Mouse (Mus musculus): ENCODE measurements at regions not wholly inside any gene's neighbourhood (a gene's known extent, or its start where the extent isn't known, plus 50 kb on each side); places are given as distances from the start of the nearest gene placed in this dataset.

DNA sequence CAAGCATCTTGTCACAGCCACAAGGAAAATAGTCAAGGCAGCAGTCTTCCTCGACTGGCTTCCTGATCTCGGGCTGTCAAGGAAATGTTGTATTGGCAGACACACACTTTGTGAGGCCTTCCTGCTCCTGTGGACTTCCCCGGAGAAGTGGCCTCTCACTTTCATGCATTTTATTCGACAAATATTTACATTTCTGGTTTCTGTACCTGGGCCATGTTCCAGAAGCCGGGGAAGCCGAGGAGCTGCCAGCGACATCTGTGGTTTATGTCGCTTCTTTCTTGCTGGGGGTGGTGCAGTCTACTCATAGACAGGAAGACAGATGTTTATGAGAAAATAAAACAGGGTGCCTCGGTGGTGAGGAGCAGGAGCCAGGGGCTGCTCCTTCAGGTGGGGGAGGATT is 372.5 kb upstream of the Kcnab2 start:
- DNase-seq (ENCODE audit: extremely low spot score) = no peak

- no peak for DNase-seq (ENCODE audit: extremely low spot score)
These were observed 358.4 kb upstream of the Kcnab2 start for GRCm38 (mm10) chr4:152836080-152836479.

DNA sequence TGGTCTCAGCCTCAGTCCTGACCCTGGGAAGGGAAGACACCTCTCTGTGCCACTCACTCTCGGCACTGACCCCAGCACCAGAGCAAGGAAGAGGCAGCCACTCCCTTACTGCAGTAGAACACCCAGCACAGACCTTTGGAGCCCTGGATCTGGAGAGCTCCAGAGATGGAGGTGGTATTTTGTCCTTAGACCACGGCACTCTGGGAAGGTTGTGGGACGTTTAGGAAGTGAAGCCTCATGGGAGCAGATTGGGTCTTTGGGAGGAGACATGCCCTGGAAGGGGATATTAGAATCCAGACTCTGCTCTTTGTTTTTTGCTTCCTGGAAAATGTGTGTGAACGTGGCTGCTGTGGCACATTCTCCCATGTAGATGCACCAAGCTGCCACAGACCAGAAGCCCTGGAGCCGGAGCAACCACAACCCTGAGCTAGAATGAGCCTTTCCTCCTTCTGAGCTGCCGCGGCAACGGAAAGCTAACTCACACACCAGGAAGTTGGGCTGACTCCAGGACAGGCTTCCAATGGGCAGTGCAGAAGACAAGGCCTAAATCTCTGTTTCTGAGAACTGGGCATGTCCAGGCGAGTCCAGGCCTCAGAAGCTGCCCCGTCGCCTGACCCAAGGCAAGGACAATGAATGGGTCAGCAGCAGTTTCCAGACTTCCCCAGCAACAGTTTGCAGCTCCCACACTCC is 356.9 kb upstream of the Kcnab2 start:
- no peak for DNase-seq (ENCODE audit: extremely low spot score)

GRCm38 (mm10) chr4:152833411-152834310 is 356.0 kb upstream of the Kcnab2 start:
- peak; percentile 51 for DNase-seq (ENCODE audit: extremely low spot score)

- no peak for DNase-seq (ENCODE audit: extremely low spot score)
These were observed 355.2 kb upstream of the Kcnab2 start for GRCm38 (mm10) chr4:152832757-152833363.

GRCm38 (mm10) chr4:152825185-152825584 is 347.5 kb upstream of the Kcnab2 start:
- peak; percentile 10 for DNase-seq (ENCODE audit: extremely low spot score)

- no peak for DNase-seq (ENCODE audit: extremely low spot score)
These were observed 338.6 kb upstream of the Kcnab2 start for GRCm38 (mm10) chr4:152816139-152816757.

DNA sequence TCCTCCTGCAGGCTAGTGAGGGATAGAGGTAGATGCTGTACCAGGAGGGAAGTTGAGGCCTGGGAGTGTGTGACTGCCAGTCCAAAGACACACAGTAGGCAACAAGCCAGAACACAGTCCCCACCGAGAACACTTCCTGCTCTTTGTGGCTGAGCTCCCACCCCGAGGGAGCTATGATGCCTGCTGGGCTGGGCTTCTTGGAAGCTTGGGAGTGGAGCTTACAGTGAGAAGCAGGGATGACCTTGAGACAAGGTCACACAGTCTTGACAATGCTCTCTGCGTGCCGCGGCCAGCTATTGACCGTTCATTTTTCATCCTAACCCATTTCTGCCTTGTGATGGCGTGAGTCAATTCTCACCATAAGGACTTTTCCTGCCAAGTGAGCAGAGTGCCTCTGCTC is 328.9 kb upstream of the Kcnab2 start:
- no peak for DNase-seq (ENCODE audit: extremely low spot score)

GRCm38 (mm10) chr4:152799392-152799791 is 321.7 kb upstream of the Kcnab2 start:
- peak; percentile 82 for DNase-seq (ENCODE audit: extremely low spot score)

DNA sequence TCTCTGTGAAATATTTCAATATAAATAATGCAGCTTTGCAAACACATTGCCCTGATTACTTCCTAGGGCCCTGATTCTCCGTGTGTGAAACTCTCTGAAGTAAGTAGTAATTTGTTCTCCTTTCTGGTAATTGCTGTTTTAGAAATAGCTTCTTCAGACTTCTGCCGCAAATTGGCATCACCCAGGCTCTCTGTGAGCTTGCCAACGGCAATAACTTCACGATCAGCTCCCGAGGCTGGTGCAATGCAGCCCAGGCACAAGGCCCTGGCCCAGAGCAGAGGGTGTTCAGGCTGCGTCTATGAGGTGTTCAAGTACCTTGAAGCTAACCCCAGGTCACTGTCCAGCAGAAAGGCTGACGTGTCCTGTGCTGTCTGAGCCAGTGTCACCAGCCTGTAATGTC is 310.8 kb upstream of the Kcnab2 start:
- no peak for DNase-seq (ENCODE audit: extremely low spot score)

GRCm38 (mm10) chr4:152784972-152785371 is 307.3 kb upstream of the Kcnab2 start:
- no peak for DNase-seq (ENCODE audit: extremely low spot score)

DNA sequence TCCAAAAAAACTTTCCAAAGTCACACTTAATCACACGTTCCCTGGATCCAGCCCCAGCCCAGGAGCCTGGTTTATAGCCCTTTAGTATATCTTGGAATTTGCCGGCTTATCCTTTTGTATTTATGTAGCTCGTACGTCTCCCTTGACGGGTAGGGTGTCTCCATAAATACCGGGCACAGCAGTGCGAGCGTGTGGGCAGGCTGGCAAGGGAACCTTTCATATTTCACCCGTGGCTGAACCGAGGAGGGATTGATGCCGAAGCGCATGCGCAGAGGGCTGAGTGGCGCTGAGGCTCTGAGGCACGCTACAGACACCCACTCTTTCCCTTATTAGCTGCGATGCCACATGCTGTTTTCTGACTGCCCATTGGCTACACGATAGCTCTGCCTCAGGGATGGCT is 301.9 kb upstream of the Kcnab2 start:
- DNase-seq (ENCODE audit: extremely low spot score) = no peak

DNA sequence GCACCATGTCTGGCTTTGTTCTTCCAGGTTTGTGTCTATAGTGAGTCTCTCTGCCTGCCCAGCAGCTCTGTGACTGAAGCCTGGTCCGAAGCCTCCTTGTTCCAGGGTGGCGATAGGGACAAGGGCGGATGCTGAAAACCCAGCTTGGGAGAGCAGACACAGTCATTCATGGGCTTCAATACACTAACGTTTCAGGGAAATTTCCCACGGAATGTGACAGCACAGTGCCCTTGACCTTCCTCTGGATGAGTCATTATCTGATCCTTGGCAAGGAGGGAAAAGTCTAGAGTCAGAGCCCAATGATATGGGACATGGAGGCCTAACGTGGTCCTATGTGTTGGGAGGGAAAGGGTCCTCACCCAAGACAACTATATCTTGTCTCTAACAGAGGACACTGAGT is 298.1 kb upstream of the Kcnab2 start:
- no peak for DNase-seq (ENCODE audit: extremely low spot score)

DNA sequence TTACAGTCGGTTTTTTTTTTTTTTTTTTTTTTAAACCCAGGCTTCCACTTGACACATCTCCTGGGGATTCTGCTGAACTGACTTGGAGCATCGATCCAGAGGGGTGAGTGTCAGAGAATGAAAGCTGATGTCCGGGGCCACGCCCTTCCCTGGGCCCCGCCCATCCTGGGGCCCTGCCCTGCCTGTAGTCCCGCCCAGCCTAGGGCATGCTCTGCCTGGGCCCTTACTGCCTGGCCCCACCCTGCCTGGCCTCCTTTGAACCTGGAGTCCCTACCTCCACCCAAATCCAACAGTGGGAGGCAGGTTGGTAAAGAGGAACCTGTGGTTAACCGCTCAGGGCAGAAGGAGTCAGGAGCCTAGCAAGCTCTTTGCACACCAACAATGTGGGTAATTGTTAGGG is 293.7 kb upstream of the Kcnab2 start:
- DNase-seq (ENCODE audit: extremely low spot score) = no peak

GRCm38 (mm10) chr4:152767372-152767771 is 289.7 kb upstream of the Kcnab2 start:
- no peak for DNase-seq (ENCODE audit: extremely low spot score)

- DNase-seq (ENCODE audit: extremely low spot score) = no peak
These were observed 285.4 kb upstream of the Kcnab2 start for GRCm38 (mm10) chr4:152763116-152763515.

DNA sequence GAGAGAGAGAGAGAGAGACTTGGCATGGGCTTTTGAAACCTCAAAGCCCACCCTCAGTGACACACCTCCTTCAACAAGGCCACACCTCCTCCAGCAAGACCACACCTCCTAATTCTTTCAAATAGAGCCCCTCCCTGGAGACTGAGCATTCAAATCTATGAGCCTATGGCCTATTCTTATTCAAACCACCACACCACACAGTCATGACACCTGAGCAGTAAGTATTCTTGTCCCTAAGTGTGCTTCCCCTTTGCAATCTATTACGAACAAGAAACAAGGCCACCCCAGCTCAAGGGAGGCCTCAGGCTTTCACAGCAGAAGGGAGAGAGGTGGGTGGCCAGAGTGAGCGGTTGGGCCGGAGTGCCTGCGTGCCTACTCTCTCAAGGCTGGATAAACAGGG is 284.9 kb upstream of the Kcnab2 start:
- DNase-seq (ENCODE audit: extremely low spot score) = no peak

DNA sequence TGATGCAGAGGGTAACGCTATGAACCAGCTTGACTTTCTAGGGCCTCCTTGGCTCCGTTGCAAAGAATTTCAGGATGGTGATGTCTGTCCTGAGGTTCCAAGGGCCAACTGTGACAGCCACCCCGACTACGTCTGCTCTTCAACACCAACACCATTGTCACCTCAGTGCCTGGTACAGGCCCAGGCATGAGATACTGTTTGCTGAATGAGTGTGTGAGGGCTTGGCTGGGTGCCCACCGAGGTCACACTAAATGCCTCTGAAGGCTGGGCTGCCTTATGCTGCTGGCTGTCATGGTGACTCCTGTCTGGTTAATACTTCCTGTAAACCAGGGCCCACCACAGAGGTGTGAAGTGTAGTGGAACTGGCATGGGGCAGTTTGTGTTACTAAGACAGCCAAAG is 279.5 kb upstream of the Kcnab2 start:
- no peak for DNase-seq (ENCODE audit: extremely low spot score)

DNA sequence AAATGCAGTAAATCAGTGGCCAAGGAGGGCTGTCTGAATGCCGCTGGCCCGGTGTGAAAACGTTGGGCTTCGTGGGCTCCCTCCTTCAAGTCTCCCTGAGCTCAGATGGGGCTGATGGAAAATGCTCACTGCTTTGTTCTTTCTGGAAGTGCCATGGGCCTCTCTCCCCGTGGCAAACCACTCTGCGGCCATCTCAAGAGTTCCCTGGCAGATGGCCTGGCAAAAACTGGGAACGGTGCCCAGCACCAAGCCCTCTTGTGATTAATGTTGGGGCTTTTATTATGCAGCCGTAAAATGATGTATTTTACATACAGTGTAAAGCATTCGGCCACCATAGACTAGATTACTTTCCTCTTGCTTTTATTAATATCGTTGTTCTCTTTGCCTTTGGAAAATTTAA is 278.9 kb upstream of the Kcnab2 start:
- no peak for DNase-seq (ENCODE audit: extremely low spot score)

DNA sequence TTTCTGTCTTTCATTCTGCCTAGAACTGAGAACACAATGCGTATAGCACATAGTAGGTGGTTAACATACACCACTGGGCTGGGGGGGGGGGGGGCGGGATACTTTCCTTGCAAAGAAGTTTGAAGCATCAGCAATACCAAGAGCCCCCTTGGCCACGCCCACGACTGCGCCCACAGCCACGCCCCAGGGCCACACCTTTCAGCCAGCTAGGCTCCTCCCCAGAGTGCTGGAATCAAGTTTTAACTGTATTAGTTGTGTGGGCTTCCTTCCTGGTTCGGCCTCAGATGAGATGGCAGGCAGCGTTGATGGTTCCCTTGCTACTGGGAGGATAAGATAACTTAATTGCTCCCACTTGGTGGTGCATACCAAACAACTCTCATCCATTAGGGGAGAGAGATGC is 278.1 kb upstream of the Kcnab2 start:
- no peak for DNase-seq (ENCODE audit: extremely low spot score)

DNA sequence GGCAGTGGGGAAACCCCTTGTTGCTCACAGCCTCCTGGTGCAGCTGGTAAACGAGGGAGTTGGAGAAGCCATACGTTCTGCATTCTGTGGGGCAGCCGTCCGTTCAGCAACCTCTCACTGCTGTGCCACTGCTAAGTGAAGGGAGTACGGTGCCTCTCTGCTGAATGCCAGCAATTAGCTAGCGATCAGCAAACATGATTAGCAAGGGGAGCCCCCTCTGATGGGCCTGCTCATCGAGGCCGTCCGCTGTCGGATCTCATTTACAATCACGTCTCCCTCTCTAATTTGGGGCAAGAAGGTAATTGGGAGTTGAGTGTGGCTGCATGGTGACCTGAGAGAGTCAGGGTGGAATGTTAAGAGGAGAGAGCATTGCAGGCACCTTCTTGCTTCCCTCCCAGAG is 266.7 kb upstream of the Kcnab2 start:
- DNase-seq (ENCODE audit: extremely low spot score) = no peak

GRCm38 (mm10) chr4:152733017-152733416 is 255.3 kb upstream of the Kcnab2 start:
- no peak for DNase-seq (ENCODE audit: extremely low spot score)
